Mouse (Mus musculus) limb, embryonic 10.5 days (tissue): ENCODE results near the gene Gdf1. TPM values are rescaled to one million over a fixed set of nuclear protein-coding genes. Genes with fewer than 3 reads are reported as not detected.

Experiments
- DNase-seq: peaks from one replicate; pipeline ENCODE4 v3.0.0-alpha.2; 2017; ENCODE audit warnings: low spot score
- H3K27ac ChIP-seq: fragments of 300-500 bp; sonication (generic); 2 replicates; pipeline ENCODE4 v1.5.1; 2016; ENCODE audit warnings: mild to moderate bottlenecking
- H3K27me3 ChIP-seq: fragments of 300-500 bp; sonication (generic); 2 replicates; pipeline ENCODE4 v1.6.1; 2016; ENCODE audit warnings: low read depth, mild to moderate bottlenecking; ENCODE audit not compliant: poor library complexity, severe bottlenecking
- H3K36me3 ChIP-seq: fragments of 300-500 bp; sonication (generic); 2 replicates; pipeline ENCODE4 v1.6.1; 2016; ENCODE audit warnings: mild to moderate bottlenecking, moderate library complexity
- H3K4me1 ChIP-seq: fragments of 300-500 bp; sonication (generic); 2 replicates; pipeline ENCODE4 v1.6.1; 2016
- H3K4me3 ChIP-seq: fragments of 300-500 bp; sonication (generic); 2 replicates; pipeline ENCODE4 v1.5.1; 2016; ENCODE audit warnings: mild to moderate bottlenecking, moderate library complexity
- H3K9me3 ChIP-seq: fragments of 300-500 bp; sonication (generic); replicated peaks from 2 replicates; pipeline ENCODE4 v1.6.1; 2016; ENCODE audit warnings: mild to moderate bottlenecking
- WGBS: fragments of 180-500 bp; shearing (Covaris S2); methylation state at CpG from one replicate; pipeline ENCODE4 v1.1.7; 2016; 5-methylcytosine and 5-hydroxymethylcytosine counted together
- polyA plus RNA-seq: library from polyadenylated mRNA; unstranded; fragments of >200 nt; fragmentation: Nextera tagmentation; extraction: Ambion mirVana; gene quantifications from 2 replicates; pipeline ENCODE4 v1.2.1, GENCODE M21; 2016

Gene Gdf1
- polyA plus RNA-seq, 1 experiment from 2014 or later: 7.9 TPM

- Histone ChIP-seq H3K4me1 (peaks cover 45% of the 10 kb centered on the region), H3K27me3 (0 out of 2 replicates have a peak, but pooled peaks cover 3% of the 10 kb centered on the region), H3K9me3 (no peaks in the 10 kb centered on the region), H3K36me3 (peaks cover 28% of the 10 kb centered on the region), H3K4me3 (peak overlapping the region; percentile 97), H3K27ac (peak overlapping the region; percentile 94)
- DNase-seq: no peak
- WGBS: 64% methylated on average over 4 of the region's 4 CpGs
These were observed 24.4 kb downstream of the Gdf1 start for GRCm38 (mm10) chr8:70354004-70354403.

- Histone ChIP-seq H3K36me3 (peaks cover 7% of the 10 kb centered on the region), H3K4me1 (peaks cover 24% of the 10 kb centered on the region), H3K27me3 (peaks cover 11% of the 10 kb centered on the region; the same call in 1 of the 2 replicates), H3K9me3 (no peaks in the 10 kb centered on the region), H3K4me3 (no peak overlapping the region), H3K27ac (no peak overlapping the region)
- DNase-seq: no peak
- WGBS: 87% methylated on average over 1 of the region's 1 CpGs
These were observed 26.5 kb downstream of the Gdf1 start for GRCm38 (mm10) chr8:70356111-70356510.

GRCm38 (mm10) chr8:70359411-70359810 is 29.8 kb downstream of the Gdf1 start:
- 31% methylated on average over 3 of the region's 3 CpGs for WGBS
- Histone ChIP-seq H3K27ac (no peak overlapping the region), H3K27me3 (peaks cover 24% of the 10 kb centered on the region), H3K4me1 (peaks cover 11% of the 10 kb centered on the region), H3K4me3 (no peak overlapping the region), H3K9me3 (no peaks in the 10 kb centered on the region), H3K36me3 (no peaks in the 10 kb centered on the region)
- no peak for DNase-seq

GRCm38 (mm10) chr8:70360769-70361168 is 31.2 kb downstream of the Gdf1 start:
- Histone ChIP-seq H3K4me3 (no peak overlapping the region), H3K4me1 (peaks cover 12% of the 10 kb centered on the region), H3K36me3 (no peaks in the 10 kb centered on the region), H3K27ac (no peak overlapping the region), H3K27me3 (peaks cover 24% of the 10 kb centered on the region), H3K9me3 (no peaks in the 10 kb centered on the region)
- DNase-seq: no peak
- WGBS: 49% methylated on average over 4 of the region's 4 CpGs

GRCm38 (mm10) chr8:70361484-70362032 is 31.9 kb downstream of the Gdf1 start:
- Histone ChIP-seq H3K9me3 (no peaks in the 10 kb centered on the region), H3K36me3 (no peaks in the 10 kb centered on the region), H3K4me1 (peaks cover 14% of the 10 kb centered on the region), H3K4me3 (no peak overlapping the region), H3K27me3 (peaks cover 24% of the 10 kb centered on the region), H3K27ac (no peak overlapping the region)
- no peak for DNase-seq
- WGBS: 74% methylated on average over 10 of the region's 10 CpGs

- no peak for DNase-seq
- Histone ChIP-seq H3K4me3 (no peak overlapping the region), H3K27me3 (peaks cover 21% of the 10 kb centered on the region), H3K4me1 (peaks cover 14% of the 10 kb centered on the region), H3K27ac (no peak overlapping the region), H3K9me3 (no peaks in the 10 kb centered on the region), H3K36me3 (no peaks in the 10 kb centered on the region)
- WGBS: 49% methylated on average over 5 of the region's 5 CpGs
These were observed 34.4 kb downstream of the Gdf1 start for GRCm38 (mm10) chr8:70364066-70364465.

- WGBS: 69% methylated on average over 5 of the region's 5 CpGs
- Histone ChIP-seq H3K27me3 (peaks cover 29% of the 10 kb centered on the region), H3K4me3 (no peak overlapping the region), H3K9me3 (no peaks in the 10 kb centered on the region), H3K27ac (no peak overlapping the region), H3K4me1 (peaks cover 17% of the 10 kb centered on the region), H3K36me3 (no peaks in the 10 kb centered on the region)
- DNase-seq: no peak
These were observed 37.0 kb downstream of the Gdf1 start for GRCm38 (mm10) chr8:70366588-70366987.

GRCm38 (mm10) chr8:70370476-70370875 is 40.9 kb downstream of the Gdf1 start:
- Histone ChIP-seq H3K27me3 (peaks cover 56% of the 10 kb centered on the region), H3K27ac (no peak overlapping the region), H3K36me3 (no peaks in the 10 kb centered on the region), H3K4me3 (no peak overlapping the region), H3K4me1 (peaks cover 45% of the 10 kb centered on the region), H3K9me3 (no peaks in the 10 kb centered on the region)
- no peak for DNase-seq
- 81% methylated on average over 7 of the region's 7 CpGs for WGBS

GRCm38 (mm10) chr8:70371951-70372350 is 42.3 kb downstream of the Gdf1 start:
- Histone ChIP-seq H3K9me3 (no peaks in the 10 kb centered on the region), H3K27me3 (peaks cover 71% of the 10 kb centered on the region), H3K36me3 (no peaks in the 10 kb centered on the region), H3K4me3 (no peak overlapping the region), H3K27ac (no peak overlapping the region; the same call in 1 of the 2 replicates), H3K4me1 (peaks cover 54% of the 10 kb centered on the region)
- DNase-seq: no peak
- WGBS: 41% methylated on average over 6 of the region's 6 CpGs

- peak; percentile 52 for DNase-seq
- Histone ChIP-seq H3K27ac (peak within 1 kb of the TSS; percentile 37), H3K9me3 (no peaks in the 10 kb centered on the region), H3K27me3 (peaks cover 88% of the 10 kb centered on the region), H3K4me3 (peak within 1 kb of the TSS; percentile 48), H3K4me1 (peaks cover 54% of the 10 kb centered on the region), H3K36me3 (no peaks in the 10 kb centered on the region)
- 3% methylated on average over 47 of the region's 47 CpGs for WGBS
These were observed 44.0 kb downstream of the Gdf1 start, which contains the start of gene Comp for GRCm38 (mm10) chr8:70373397-70374317. Gene Comp, plus strand, starts transcription at chr8:70373558.

GRCm38 (mm10) chr8:70374318-70374927 is 44.8 kb downstream of the Gdf1 start:
- WGBS: 1% methylated on average over 53 of the region's 53 CpGs
- peaks cover 96% of the 10 kb centered on the region for H3K27me3 ChIP-seq
- peak overlapping the region; percentile 48 for H3K4me3 ChIP-seq
- no peaks in the 10 kb centered on the region for H3K9me3 ChIP-seq
- peaks cover 54% of the 10 kb centered on the region for H3K4me1 ChIP-seq
- peak overlapping the region; percentile 27; the same call in 1 of the 2 replicates for H3K27ac ChIP-seq
- no peaks in the 10 kb centered on the region for H3K36me3 ChIP-seq
- DNase-seq: peak; percentile 82

- no peak overlapping the region for H3K27ac ChIP-seq
- peaks cover 91% of the 10 kb centered on the region for H3K27me3 ChIP-seq
- 10% methylated on average over 35 of the region's 35 CpGs for WGBS
- no peaks in the 10 kb centered on the region for H3K36me3 ChIP-seq
- DNase-seq: peak; percentile 48
- no peaks in the 10 kb centered on the region for H3K9me3 ChIP-seq
- H3K4me3 ChIP-seq: peak overlapping the region; percentile 48
- H3K4me1 ChIP-seq: peaks cover 54% of the 10 kb centered on the region
These were observed 45.7 kb downstream of the Gdf1 start for GRCm38 (mm10) chr8:70375212-70375859.
